Mouse (Mus musculus) stomach, embryonic 16.5 days (tissue): ENCODE measurements around the gene Ubl7. TPM values are rescaled to one million over a fixed set of nuclear protein-coding genes. Genes with fewer than 3 reads are reported as not detected.
A peak's percentile ranks its signal among the peaks of the same experiment; 100 is the strongest.

ENCODE experiments used
- ATAC-seq: fragments of 200-750 bp; cut with Nextera tagmentation; 2 replicates; pipeline ENCODE4 v1.8.0; 2017; ENCODE audit warnings: moderate number of reproducible peaks, moderate TSS enrichment; ENCODE audit not compliant: insufficient read depth, low FRiP score
- H3K27ac ChIP-seq: fragments of 300-500 bp; sonication (generic); 2 replicates; pipeline ENCODE4 v1.5.1; 2014; ENCODE audit warnings: low read length
- H3K27me3 ChIP-seq: fragments of 300-500 bp; sonication (generic); 2 replicates; pipeline ENCODE4 v1.6.1; 2014; ENCODE audit warnings: low read length, control low read depth, mixed read lengths; ENCODE audit not compliant: control insufficient read depth, insufficient read depth
- H3K36me3 ChIP-seq: fragments of 300-500 bp; sonication (generic); 2 replicates; pipeline ENCODE4 v1.6.1; 2014; ENCODE audit warnings: low read length; ENCODE audit not compliant: control insufficient read depth, insufficient read depth
- H3K4me1 ChIP-seq: fragments of 300-500 bp; sonication (generic); 2 replicates; pipeline ENCODE4 v1.6.1; 2014; ENCODE audit warnings: low read length, control low read depth, mixed read lengths; ENCODE audit not compliant: control insufficient read depth, insufficient read depth
- H3K4me2 ChIP-seq: fragments of 300-500 bp; sonication (generic); 2 replicates; pipeline ENCODE4 v1.6.1; 2014; ENCODE audit warnings: low read depth, low read length, mixed read lengths
- H3K4me3 ChIP-seq: fragments of 300-500 bp; sonication (generic); replicated peaks from 2 replicates; pipeline ENCODE4 v1.5.1; 2014; ENCODE audit warnings: mild to moderate bottlenecking, low read length
- H3K9ac ChIP-seq: fragments of 300-500 bp; sonication (generic); 2 replicates; pipeline ENCODE4 v1.6.1; 2014; ENCODE audit warnings: low read length
- H3K9me3 ChIP-seq: fragments of 300-500 bp; sonication (generic); replicated peaks from 2 replicates; pipeline ENCODE4 v1.6.1; 2016; ENCODE audit warnings: low read length, control low read depth; ENCODE audit not compliant: control insufficient read depth
- WGBS: fragments of 180-500 bp; shearing (Covaris S2); extraction: QIAGEN DNeasy Blood & Tissue Kit; methylation state at CpG from one replicate; pipeline ENCODE4 v1.1.7; 2014; 5-methylcytosine and 5-hydroxymethylcytosine counted together
- polyA plus RNA-seq: library from polyadenylated mRNA; unstranded; fragments of >200 nt; fragmentation: Nextera tagmentation; extraction: Ambion mirVana; gene quantifications from 2 replicates; pipeline ENCODE4 v1.2.1, GENCODE M21; 2015

Ubl7 gene
- polyA plus RNA-seq, 1 experiment from 2014 or later = 82.1 TPM

- Histone ChIP-seq H3K4me2 (no peak overlapping the region), H3K27me3 (no peaks in the 10 kb centered on the region; the same call in 1 of the 2 replicates), H3K4me3 (no peak overlapping the region), H3K4me1 (0 out of 2 replicates have a peak, but pooled peaks cover 3% of the 10 kb centered on the region), H3K9me3 (no peaks in the 10 kb centered on the region), H3K9ac (no peak overlapping the region), H3K36me3 (no peaks in the 10 kb centered on the region), H3K27ac (no peak overlapping the region)
- WGBS = 36% methylated on average over 8 of the region's 8 CpGs
- ATAC-seq = no peak
These were observed 39.1 kb downstream of the Ubl7 start for GRCm38 (mm10) chr9:57949879-57950278.

GRCm38 (mm10) chr9:57950519-57950918 is 39.7 kb downstream of the Ubl7 start:
- no peak; the same call in 1 of the 2 replicates for ATAC-seq
- Histone ChIP-seq H3K9me3 (no peaks in the 10 kb centered on the region), H3K27ac (no peak overlapping the region), H3K36me3 (no peaks in the 10 kb centered on the region), H3K4me1 (0 out of 2 replicates have a peak, but pooled peaks cover 3% of the 10 kb centered on the region), H3K4me2 (no peak overlapping the region), H3K9ac (no peak overlapping the region), H3K27me3 (no peaks in the 10 kb centered on the region; the same call in 1 of the 2 replicates), H3K4me3 (no peak overlapping the region)
- 65% methylated on average over 9 of the region's 9 CpGs for WGBS

- H3K4me1 ChIP-seq = 0 out of 2 replicates have a peak, but pooled peaks cover 3% of the 10 kb centered on the region
- 75% methylated on average over 6 of the region's 6 CpGs for WGBS
- no peak overlapping the region for H3K4me3 ChIP-seq
- no peaks in the 10 kb centered on the region for H3K36me3 ChIP-seq
- ATAC-seq = no peak
- no peaks in the 10 kb centered on the region for H3K9me3 ChIP-seq
- no peaks in the 10 kb centered on the region; the same call in 1 of the 2 replicates for H3K27me3 ChIP-seq
- H3K9ac ChIP-seq = no peak overlapping the region
- H3K4me2 ChIP-seq = no peak overlapping the region
- no peak overlapping the region for H3K27ac ChIP-seq
These were observed 41.2 kb downstream of the Ubl7 start for GRCm38 (mm10) chr9:57951993-57952392.

- ATAC-seq = no peak
- Histone ChIP-seq H3K4me1 (peaks cover 4% of the 10 kb centered on the region; the same call in 1 of the 2 replicates), H3K4me2 (no peak overlapping the region), H3K4me3 (no peak overlapping the region), H3K27me3 (no peaks in the 10 kb centered on the region), H3K27ac (no peak overlapping the region), H3K36me3 (no peaks in the 10 kb centered on the region), H3K9ac (no peak overlapping the region), H3K9me3 (no peaks in the 10 kb centered on the region)
- 85% methylated on average over 12 of the region's 12 CpGs for WGBS
These were observed 44.4 kb downstream of the Ubl7 start for GRCm38 (mm10) chr9:57954962-57955744.

GRCm38 (mm10) chr9:57955764-57956163 is 45.0 kb downstream of the Ubl7 start:
- no peaks in the 10 kb centered on the region for H3K36me3 ChIP-seq
- no peak overlapping the region for H3K4me3 ChIP-seq
- no peaks in the 10 kb centered on the region for H3K9me3 ChIP-seq
- H3K4me2 ChIP-seq = no peak overlapping the region
- no peaks in the 10 kb centered on the region for H3K27me3 ChIP-seq
- no peak overlapping the region for H3K27ac ChIP-seq
- WGBS = 83% methylated on average over 6 of the region's 6 CpGs
- H3K9ac ChIP-seq = no peak overlapping the region
- H3K4me1 ChIP-seq = peaks cover 7% of the 10 kb centered on the region; the same call in 1 of the 2 replicates
- no peak for ATAC-seq

- Histone ChIP-seq H3K36me3 (no peaks in the 10 kb centered on the region), H3K9me3 (no peaks in the 10 kb centered on the region), H3K27me3 (no peaks in the 10 kb centered on the region), H3K4me2 (no peak overlapping the region), H3K27ac (no peak overlapping the region), H3K9ac (no peak overlapping the region), H3K4me3 (no peak overlapping the region), H3K4me1 (peaks cover 7% of the 10 kb centered on the region; the same call in 1 of the 2 replicates)
- peak; percentile 72 for ATAC-seq
- WGBS = 62% methylated on average over 9 of the region's 9 CpGs
These were observed 45.5 kb downstream of the Ubl7 start for GRCm38 (mm10) chr9:57956196-57956837.

GRCm38 (mm10) chr9:57956838-57957236 is 46.1 kb downstream of the Ubl7 start:
- no peaks in the 10 kb centered on the region for H3K27me3 ChIP-seq
- H3K9me3 ChIP-seq = no peaks in the 10 kb centered on the region
- 64% methylated on average over 5 of the region's 5 CpGs for WGBS
- 0 out of 2 replicates have a peak overlapping the region, but pooled peaks have one; percentile 7 for H3K27ac ChIP-seq
- H3K4me3 ChIP-seq = no peak overlapping the region
- H3K36me3 ChIP-seq = no peaks in the 10 kb centered on the region
- H3K4me1 ChIP-seq = peaks cover 7% of the 10 kb centered on the region; the same call in 1 of the 2 replicates
- no peak overlapping the region for H3K4me2 ChIP-seq
- peak; percentile 62 for ATAC-seq
- H3K9ac ChIP-seq = no peak overlapping the region

GRCm38 (mm10) chr9:57958615-57959014 is 47.8 kb downstream of the Ubl7 start:
- ATAC-seq = no peak
- Histone ChIP-seq H3K27ac (no peak overlapping the region), H3K4me3 (no peak overlapping the region), H3K9ac (no peak overlapping the region), H3K4me1 (peaks cover 7% of the 10 kb centered on the region; the same call in 1 of the 2 replicates), H3K4me2 (no peak overlapping the region), H3K36me3 (no peaks in the 10 kb centered on the region), H3K9me3 (no peaks in the 10 kb centered on the region), H3K27me3 (no peaks in the 10 kb centered on the region)
- WGBS = 76% methylated on average over 1 of the region's 1 CpGs

GRCm38 (mm10) chr9:57959399-57959798 is 48.6 kb downstream of the Ubl7 start:
- Histone ChIP-seq H3K4me2 (no peak overlapping the region), H3K9me3 (no peaks in the 10 kb centered on the region), H3K27me3 (no peaks in the 10 kb centered on the region), H3K4me1 (peaks cover 7% of the 10 kb centered on the region; the same call in 1 of the 2 replicates), H3K4me3 (no peak overlapping the region), H3K27ac (no peak overlapping the region), H3K9ac (no peak overlapping the region), H3K36me3 (no peaks in the 10 kb centered on the region)
- 48% methylated on average over 10 of the region's 10 CpGs for whole genome bisulfite sequencing
- no peak for ATAC-seq
